Mouse (Mus musculus): ENCODE results near the gene Slco4c1. TPM values are rescaled to one million over a fixed set of nuclear protein-coding genes. Genes with fewer than 3 reads are reported as not detected.

Slco4c1 gene
- total RNA-seq (2017), result 1.8 to 4.4 TPM in 2 of 3 replicates, not detected in the other

GRCm38 (mm10) chr1:96871528-96872360 lies at the start of gene Slco4c1:
Gene Slco4c1, minus strand, starts transcription at chr1:96872171.
- ATAC-seq (replicated peaks; ENCODE audit: insufficient number of reproducible peaks, low FRiP score, low TSS enrichment, poor library complexity, severe bottlenecking), result peak; percentile 50; the same call in 1 of the 2 replicates

GRCm38 (mm10) chr1:96917333-96917732 lies 45.4 kb upstream of the Slco4c1 start:
- ATAC-seq (replicated peaks; ENCODE audit: insufficient number of reproducible peaks, low FRiP score, low TSS enrichment, poor library complexity, severe bottlenecking), result no peak

- no peak for ATAC-seq (replicated peaks; ENCODE audit: insufficient number of reproducible peaks, low FRiP score, low TSS enrichment, poor library complexity, severe bottlenecking)
Measured at GRCm38 (mm10) chr1:96883788-96884187, 11.8 kb upstream of the Slco4c1 start.

- no peak for ATAC-seq (replicated peaks; ENCODE audit: insufficient number of reproducible peaks, low FRiP score, low TSS enrichment, poor library complexity, severe bottlenecking)
Measured at GRCm38 (mm10) chr1:96878572-96878971, 6.6 kb upstream of the Slco4c1 start.

GRCm38 (mm10) chr1:96876076-96876475 lies 4.1 kb upstream of the Slco4c1 start:
- ATAC-seq (replicated peaks; ENCODE audit: insufficient number of reproducible peaks, low FRiP score, low TSS enrichment, poor library complexity, severe bottlenecking), result no peak

GRCm38 (mm10) chr1:96874636-96875035 lies 2.7 kb upstream of the Slco4c1 start:
- no peak for ATAC-seq (replicated peaks; ENCODE audit: insufficient number of reproducible peaks, low FRiP score, low TSS enrichment, poor library complexity, severe bottlenecking)

GRCm38 (mm10) chr1:96872361-96872693 lies 356 bp upstream of the Slco4c1 start:
- ATAC-seq (replicated peaks; ENCODE audit: insufficient number of reproducible peaks, low FRiP score, low TSS enrichment, poor library complexity, severe bottlenecking), result no peak

- no peak for ATAC-seq (replicated peaks; ENCODE audit: insufficient number of reproducible peaks, low FRiP score, low TSS enrichment, poor library complexity, severe bottlenecking)
Measured at GRCm38 (mm10) chr1:96870764-96871307, 1.1 kb downstream of the Slco4c1 start.

GRCm38 (mm10) chr1:96868722-96869121 lies 3.2 kb downstream of the Slco4c1 start:
- ATAC-seq (replicated peaks; ENCODE audit: insufficient number of reproducible peaks, low FRiP score, low TSS enrichment, poor library complexity, severe bottlenecking), result no peak

- ATAC-seq (replicated peaks; ENCODE audit: insufficient number of reproducible peaks, low FRiP score, low TSS enrichment, poor library complexity, severe bottlenecking), result no peak
Measured at GRCm38 (mm10) chr1:96866002-96866401, 6.0 kb downstream of the Slco4c1 start.

- no peak for ATAC-seq (replicated peaks; ENCODE audit: insufficient number of reproducible peaks, low FRiP score, low TSS enrichment, poor library complexity, severe bottlenecking)
Measured at GRCm38 (mm10) chr1:96864120-96864519, 7.9 kb downstream of the Slco4c1 start.

GRCm38 (mm10) chr1:96859995-96860684 lies 11.8 kb downstream of the Slco4c1 start:
- ATAC-seq (replicated peaks; ENCODE audit: insufficient number of reproducible peaks, low FRiP score, low TSS enrichment, poor library complexity, severe bottlenecking), result no peak

- ATAC-seq (replicated peaks; ENCODE audit: insufficient number of reproducible peaks, low FRiP score, low TSS enrichment, poor library complexity, severe bottlenecking), result no peak
Measured at GRCm38 (mm10) chr1:96853541-96853940, 18.4 kb downstream of the Slco4c1 start.

GRCm38 (mm10) chr1:96849101-96849500 lies 22.9 kb downstream of the Slco4c1 start:
- ATAC-seq (replicated peaks; ENCODE audit: insufficient number of reproducible peaks, low FRiP score, low TSS enrichment, poor library complexity, severe bottlenecking), result no peak

GRCm38 (mm10) chr1:96848606-96849005 lies 23.4 kb downstream of the Slco4c1 start:
- ATAC-seq (replicated peaks; ENCODE audit: insufficient number of reproducible peaks, low FRiP score, low TSS enrichment, poor library complexity, severe bottlenecking), result no peak

- no peak for ATAC-seq (replicated peaks; ENCODE audit: insufficient number of reproducible peaks, low FRiP score, low TSS enrichment, poor library complexity, severe bottlenecking)
Measured at GRCm38 (mm10) chr1:96846727-96847126, 25.2 kb downstream of the Slco4c1 start.

GRCm38 (mm10) chr1:96805287-96805727 lies 66.7 kb downstream of the Slco4c1 start:
- no peak for ATAC-seq (replicated peaks; ENCODE audit: insufficient number of reproducible peaks, low FRiP score, low TSS enrichment, poor library complexity, severe bottlenecking)

- ATAC-seq (replicated peaks; ENCODE audit: insufficient number of reproducible peaks, low FRiP score, low TSS enrichment, poor library complexity, severe bottlenecking), result no peak
Measured at GRCm38 (mm10) chr1:96801595-96801994, 70.4 kb downstream of the Slco4c1 start.

GRCm38 (mm10) chr1:96794690-96795089 lies 77.3 kb downstream of the Slco4c1 start:
- no peak for ATAC-seq (replicated peaks; ENCODE audit: insufficient number of reproducible peaks, low FRiP score, low TSS enrichment, poor library complexity, severe bottlenecking)

GRCm38 (mm10) chr1:96794290-96794689 lies 77.7 kb downstream of the Slco4c1 start:
- no peak for ATAC-seq (replicated peaks; ENCODE audit: insufficient number of reproducible peaks, low FRiP score, low TSS enrichment, poor library complexity, severe bottlenecking)
